Mouse (Mus musculus) MEL (cell line): ENCODE measurements around the gene Rapgef6. TPM values are rescaled to one million over a fixed set of nuclear protein-coding genes. Genes with fewer than 3 reads are reported as not detected.

Experiments used
- DNase-seq: peaks from one replicate; pipeline ENCODE4 v3.0.0; 2011; ENCODE audit warnings: low read depth, low spot score
- H3K27ac ChIP-seq: 2 replicates; pipeline ENCODE4 v1.5.1; 2012; ENCODE audit warnings: low read depth, mild to moderate bottlenecking, control low read depth, low read length, moderate library complexity; ENCODE audit not compliant: control insufficient read depth
- H3K27me3 ChIP-seq, 2 experiments: fragments of 150-350 bp in 1 of 2; sonication (generic) in 1 of 2; 2 replicates each; pipeline ENCODE4 v1.6.1; 2012; ENCODE audit warnings: low read length in 2 of 2, mild to moderate bottlenecking in 2 of 2, improper control_type of control experiment in 1 of 2, moderate library complexity in 1 of 2; ENCODE audit not compliant: insufficient read depth in 2 of 2, control insufficient read depth in 1 of 2
- H3K36me3 ChIP-seq, 2 experiments: 2 replicates each; pipeline ENCODE4 v1.6.1; 2012 to 2014; ENCODE audit warnings: low read length in 2 of 2, improper control_type of control experiment in 1 of 2, inconsistent platforms in 1 of 2, mild to moderate bottlenecking in 1 of 2; ENCODE audit not compliant: insufficient read depth in 2 of 2, control insufficient read depth in 1 of 2
- H3K4me1 ChIP-seq, 2 experiments: fragments of 150-350 bp in 1 of 2; sonication (generic) in 1 of 2; 2 replicates each; pipeline ENCODE4 v1.6.1; 2012; ENCODE audit warnings: low read length in 2 of 2, improper control_type of control experiment in 1 of 2, mild to moderate bottlenecking in 1 of 2; ENCODE audit not compliant: insufficient read depth in 2 of 2, control insufficient read depth in 1 of 2
- H3K4me3 ChIP-seq, 2 experiments: fragments of 150-350 bp in 1 of 2; sonication (generic) in 1 of 2; 2 replicates each; pipeline ENCODE4 v1.5.1; 2012; ENCODE audit warnings: low read depth in 2 of 2, low read length in 2 of 2, mild to moderate bottlenecking in 2 of 2, moderate library complexity in 2 of 2, control low read depth in 1 of 2, improper control_type of control experiment in 1 of 2; ENCODE audit not compliant: control insufficient read depth in 1 of 2, insufficient read depth in 1 of 2
- H3K79me2 ChIP-seq: 2 replicates; pipeline ENCODE4 v1.6.1; 2012; ENCODE audit warnings: mild to moderate bottlenecking, low read length, moderate library complexity; ENCODE audit not compliant: control insufficient read depth, poor library complexity, insufficient read depth
- H3K9ac ChIP-seq: 2 replicates; pipeline ENCODE4 v1.6.1; 2012; ENCODE audit warnings: low read depth, mild to moderate bottlenecking, control low read depth, low read length, moderate library complexity; ENCODE audit not compliant: control insufficient read depth, poor library complexity, severe bottlenecking
- H3K9me3 ChIP-seq: fragments of 150-350 bp; sonication (generic); replicated peaks from 2 replicates; pipeline ENCODE4 v1.6.1; 2012; ENCODE audit warnings: mild to moderate bottlenecking, low read length, improper control_type of control experiment, moderate library complexity; ENCODE audit not compliant: insufficient read depth
- BHLHE40 ChIP-seq: IDR thresholded peaks from 2 replicates; pipeline ENCODE4 v1.6.1; 2012; ENCODE audit warnings: low read depth, mild to moderate bottlenecking, inconsistent platforms, low read length, improper control_type of control experiment, borderline replicate concordance
- ELF1 ChIP-seq: IDR thresholded peaks from 2 replicates; pipeline ENCODE4 v1.6.1; 2014; ENCODE audit warnings: low read depth, mild to moderate bottlenecking, inconsistent platforms, low read length, improper control_type of control experiment, moderate library complexity
- ETS1 ChIP-seq: IDR thresholded peaks from 2 replicates; pipeline ENCODE4 v1.6.1; 2012; ENCODE audit warnings: low read depth, mild to moderate bottlenecking, inconsistent platforms, low read length, improper control_type of control experiment, moderate library complexity
- GATA1 ChIP-seq: IDR thresholded peaks from 2 replicates; pipeline ENCODE4 v1.6.1; 2011; ENCODE audit warnings: low read depth, low read length, improper control_type of control experiment
- MXI1 ChIP-seq: IDR thresholded peaks from 2 replicates; pipeline ENCODE4 v1.6.1; 2011; ENCODE audit warnings: mild to moderate bottlenecking, low read depth, low read length, improper control_type of control experiment
- MYC ChIP-seq: IDR thresholded peaks from 2 replicates; pipeline ENCODE4 v1.6.1; 2011; ENCODE audit warnings: low read depth, mild to moderate bottlenecking, low read length, improper control_type of control experiment, moderate library complexity
- NELFE ChIP-seq: IDR thresholded peaks from 2 replicates; pipeline ENCODE4 v1.6.1; 2011; ENCODE audit warnings: low read depth, low read length, improper control_type of control experiment
- NRF1 ChIP-seq: IDR thresholded peaks from 2 replicates; pipeline ENCODE4 v1.6.1; 2014; ENCODE audit warnings: low read depth, mild to moderate bottlenecking, inconsistent platforms, low read length, improper control_type of control experiment, moderate library complexity; ENCODE audit not compliant: poor library complexity, insufficient read depth, severe bottlenecking
- POLR2A ChIP-seq, 2 experiments: IDR thresholded peaks; 2 replicates each; pipeline ENCODE4 v1.6.1; 2011 to 2012; ENCODE audit warnings: low read length in 2 of 2, mild to moderate bottlenecking in 2 of 2, control low read depth in 1 of 2, improper control_type of control experiment in 1 of 2, low read depth in 1 of 2, moderate library complexity in 1 of 2; ENCODE audit not compliant: control insufficient read depth in 1 of 2, insufficient read depth in 1 of 2, poor library complexity in 1 of 2
- POLR2AphosphoS2 ChIP-seq: IDR thresholded peaks from 2 replicates; pipeline ENCODE4 v1.6.1; 2011; ENCODE audit warnings: low read length, improper control_type of control experiment
- POLR2AphosphoS5 ChIP-seq: IDR thresholded peaks from 2 replicates; pipeline ENCODE4 v1.6.1; 2012; ENCODE audit warnings: low read depth, borderline replicate concordance, mild to moderate bottlenecking, inconsistent platforms, low read length, moderate library complexity, mixed read lengths
- RAD21 ChIP-seq: IDR thresholded peaks from 2 replicates; pipeline ENCODE4 v1.6.1; 2011; ENCODE audit warnings: mild to moderate bottlenecking, low read depth, low read length, improper control_type of control experiment
- RCOR1 ChIP-seq: IDR thresholded peaks from 2 replicates; pipeline ENCODE4 v1.6.1; 2012; ENCODE audit warnings: low read depth, mild to moderate bottlenecking, inconsistent platforms, low read length, improper control_type of control experiment
- SIN3A ChIP-seq: IDR thresholded peaks from 2 replicates; pipeline ENCODE4 v1.6.1; 2012; ENCODE audit warnings: low read length, improper control_type of control experiment, inconsistent platforms
- SMC3 ChIP-seq: IDR thresholded peaks from 2 replicates; pipeline ENCODE4 v1.6.1; 2011; ENCODE audit warnings: low read depth, low read length, improper control_type of control experiment
- TCF12 ChIP-seq: IDR thresholded peaks from 2 replicates; pipeline ENCODE4 v1.6.1; 2014; ENCODE audit warnings: low read depth, mild to moderate bottlenecking, inconsistent platforms, low read length, improper control_type of control experiment, moderate library complexity
- ZKSCAN1 ChIP-seq: IDR thresholded peaks from 2 replicates; pipeline ENCODE4 v1.6.1; 2012; ENCODE audit warnings: low read depth, mild to moderate bottlenecking, inconsistent platforms, low read length, improper control_type of control experiment, moderate library complexity
- ZNF384 ChIP-seq: IDR thresholded peaks from 2 replicates; pipeline ENCODE4 v1.6.1; 2012; ENCODE audit warnings: low read depth, mild to moderate bottlenecking, inconsistent platforms, low read length, improper control_type of control experiment
- polyA plus RNA-seq, 2 experiments: library from polyadenylated mRNA; stranded (reverse) in 1 of 2; unstranded in 1 of 2; fragments of >175 nt in 1 of 2; fragments of >200 nt in 1 of 2; gene quantifications; 2 replicates each; pipeline versions ENCODE4 v1.2.1 to v1.2.4; 2012; ENCODE audit warnings: low replicate concordance in 2 of 2, low read depth in 1 of 2; ENCODE audit not compliant: insufficient read length in 2 of 2, insufficient read depth in 1 of 2, missing spikeins in 1 of 2
- total RNA-seq: library from RNA; depleted of rRNA; stranded (reverse); fragments of 300-350 nt; gene quantifications from 2 replicates; pipeline ENCODE4 v1.2.3, GENCODE M21; 2012

Rapgef6 gene
- total and polyA plus RNA-seq, 3 experiments = 21.1 to 31.8 TPM; not detected in 1

DNA sequence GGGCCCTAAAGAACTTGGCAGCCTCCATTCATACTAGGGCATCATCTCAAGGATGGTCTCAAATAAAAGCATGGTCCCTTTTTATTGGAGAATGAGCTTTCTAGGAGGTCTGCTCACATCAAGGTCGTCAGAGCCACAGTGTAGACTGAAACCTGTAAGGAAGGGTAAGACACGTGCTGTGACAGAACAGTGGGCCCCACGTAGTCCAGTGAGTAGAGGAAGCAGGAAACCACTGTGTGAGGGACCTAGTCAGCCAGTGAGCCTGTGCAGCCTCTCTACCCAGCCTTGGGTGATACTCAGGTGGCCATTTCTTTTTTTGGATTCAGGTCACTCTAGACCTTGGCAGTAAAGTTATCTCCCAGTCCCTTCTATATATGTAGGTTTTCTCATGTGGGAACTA lies 177.3 kb downstream of the Rapgef6 start:
- no peak for TF ChIP-seq ELF1
- peak; percentile 66; the same call in 1 of the 2 replicates for TF ChIP-seq POLR2AphosphoS2
- TF ChIP-seq POLR2A (IDR thresholded peaks at IDR 0.05; ENCODE audit: control insufficient read depth in 1 of 2, insufficient read depth in 1 of 2, low read depth in 1 of 2, low read length in 2 of 2, poor library complexity in 1 of 2) = 0 out of 4 replicates have a peak, but pooled peaks of 1 of the 2 experiments have one; percentile 20
- Histone ChIP-seq H3K9ac (no peak overlapping the region), H3K27ac (no peak overlapping the region), H3K36me3 (no peaks in the 10 kb centered on the region; a peak in 1 of 4 replicates), H3K9me3 (no peaks in the 10 kb centered on the region), H3K27me3 (no peaks in the 10 kb centered on the region), H3K4me3 (no peak overlapping the region), H3K79me2 (no peaks in the 10 kb centered on the region), H3K4me1 (peaks cover 0 to 4% of the 10 kb centered on the region in 2 experiments; a peak in 1 of 4 replicates)
- no peak for DNase-seq

DNA sequence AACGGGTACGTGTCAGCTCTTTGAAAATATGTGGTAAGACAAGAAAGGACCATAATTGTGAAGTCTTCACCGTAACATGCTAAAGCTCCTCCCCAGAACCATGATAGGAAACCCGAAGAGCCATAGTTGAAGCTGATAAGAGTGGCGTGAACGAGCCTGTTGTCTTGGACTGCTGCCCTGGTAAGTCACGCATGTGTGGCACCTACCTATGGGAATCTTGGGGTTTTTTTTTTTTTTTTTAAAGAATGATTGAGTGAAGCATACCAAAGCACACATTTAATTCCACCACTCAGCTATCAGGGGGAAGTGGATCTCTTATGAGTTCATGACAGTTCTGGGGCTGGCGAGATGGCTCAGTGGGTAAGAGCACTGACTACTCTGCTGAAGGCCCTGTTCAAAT lies 179.2 kb downstream of the Rapgef6 start:
- no peak for TF ChIP-seq POLR2AphosphoS5
- TF ChIP-seq ETS1 = peak; percentile 76
- no peak for TF ChIP-seq RCOR1
- no peak for TF ChIP-seq NELFE
- TF ChIP-seq BHLHE40 = peak; percentile 32; the same call in 1 of the 2 replicates
- TF ChIP-seq GATA1 = peak; percentile 50; the same call in 1 of the 2 replicates
- TF ChIP-seq ZKSCAN1 = no peak
- TF ChIP-seq POLR2AphosphoS2 = peak; percentile 46; the same call in 1 of the 2 replicates
- no peak for TF ChIP-seq RAD21
- TF ChIP-seq SIN3A = 0 out of 2 replicates have a peak, but pooled peaks have one; percentile 15
- peak; percentile 50; the same call in 1 of the 2 replicates for TF ChIP-seq NRF1
- no peak for TF ChIP-seq TCF12
- peak; percentile 19; the same call in 1 of the 2 replicates for TF ChIP-seq SMC3
- TF ChIP-seq ZNF384 = peak; percentile 89
- TF ChIP-seq MXI1 = peak; percentile 58; the same call in 1 of the 2 replicates
- TF ChIP-seq MYC = peak; percentile 37; the same call in 1 of the 2 replicates
- Histone ChIP-seq H3K4me1 (peaks cover 4 to 6% of the 10 kb centered on the region in 2 experiments; a peak in 2 of 4 replicates), H3K36me3 (peaks cover 0 to 4% of the 10 kb centered on the region in 2 experiments; a peak in 2 of 4 replicates), H3K79me2 (no peaks in the 10 kb centered on the region), H3K27ac (no peak overlapping the region), H3K4me3 (no peak overlapping the region), H3K27me3 (no peaks in the 10 kb centered on the region), H3K9me3 (no peaks in the 10 kb centered on the region), H3K9ac (peak overlapping the region; percentile 6; the same call in 1 of the 2 replicates)
- peak; percentile 72 for DNase-seq
